Mouse (Mus musculus): ENCODE results near the gene Tas2r134. TPM values are rescaled to one million over a fixed set of nuclear protein-coding genes. Genes with fewer than 3 reads are reported as not detected.

Tas2r134 gene
- polyA plus RNA-seq (2017; shearing (Covaris generic)), result under 1 TPM in 1 of 2 experiments, not detected in 1; 0.32 TPM

DNA sequence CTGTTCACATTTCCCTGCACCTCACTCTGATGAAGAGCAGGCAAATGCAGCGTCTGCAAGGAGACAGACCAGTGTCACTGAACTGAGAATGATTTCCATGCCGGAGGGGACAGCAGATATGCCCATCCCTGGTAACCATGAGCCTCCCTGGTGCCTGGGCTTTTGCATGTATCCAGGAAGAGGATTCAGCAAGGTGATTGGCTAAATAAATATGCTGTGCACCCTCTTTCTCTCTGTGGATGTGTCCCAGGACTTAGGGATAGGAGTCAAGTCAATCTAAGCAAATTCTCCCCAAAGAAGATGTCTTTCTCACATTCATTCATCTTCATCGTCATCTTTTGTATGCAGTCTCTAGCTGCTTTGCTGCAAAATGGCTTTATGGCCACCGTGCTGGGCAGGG is at the start of gene Tas2r134:
TSS of gene Tas2r134 (plus strand) at position 301 of the 400 bp plus-strand sequence.

